Mouse (Mus musculus) urinary bladder, postnatal 4 days (tissue): ENCODE results near the gene Ank.

Experiments
- DNase-seq, 2 experiments: peaks; one replicate each; pipeline ENCODE4 v3.0.0; 2021 to 2022; ENCODE audit warnings: low spot score in 2 of 2

The Ank gene

DNA sequence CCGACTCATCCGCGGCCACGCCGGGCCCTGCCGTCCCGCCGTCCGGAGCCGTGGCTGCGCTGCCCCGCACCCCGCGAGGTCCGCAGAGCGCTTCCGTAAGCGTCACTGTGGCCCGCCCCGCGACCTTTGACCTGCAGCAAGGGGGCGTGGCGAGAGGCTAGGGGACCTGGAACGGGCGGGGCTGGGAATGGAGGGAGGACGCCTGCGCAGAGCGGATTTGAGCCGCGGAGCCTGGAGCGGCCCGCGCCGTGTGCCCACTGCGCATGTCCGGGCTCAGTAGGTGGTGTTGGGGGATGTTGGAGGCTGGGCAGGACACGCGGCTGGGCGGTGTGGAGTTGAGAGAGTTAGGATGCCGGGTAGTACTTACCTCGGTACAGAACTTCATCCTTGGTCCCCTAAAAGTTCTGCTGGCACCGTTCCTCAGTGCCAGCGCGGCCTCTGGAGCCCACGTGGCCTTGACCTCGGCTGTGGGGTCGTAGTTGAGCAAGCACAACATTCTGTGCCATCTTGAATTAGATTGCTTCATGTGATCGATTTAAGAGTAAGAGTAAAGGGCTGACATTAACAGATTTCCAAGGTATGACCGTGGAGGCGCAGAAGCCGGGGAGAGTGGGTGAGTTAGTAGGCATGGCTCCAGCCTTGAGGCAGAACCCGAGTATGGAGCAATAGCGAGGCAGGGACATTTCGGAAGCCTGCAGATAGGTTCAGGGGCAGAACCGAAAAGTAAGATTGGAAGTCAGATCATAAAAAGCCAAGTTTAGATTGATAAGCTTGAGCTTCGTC, 164.3 kb downstream of the Ank start, which contains the start of gene Otulin:
Gene Otulin (minus strand): TSS at position 93 of the 783 bp plus-strand sequence.
- peak; percentile 97 to 99 for DNase-seq

DNA sequence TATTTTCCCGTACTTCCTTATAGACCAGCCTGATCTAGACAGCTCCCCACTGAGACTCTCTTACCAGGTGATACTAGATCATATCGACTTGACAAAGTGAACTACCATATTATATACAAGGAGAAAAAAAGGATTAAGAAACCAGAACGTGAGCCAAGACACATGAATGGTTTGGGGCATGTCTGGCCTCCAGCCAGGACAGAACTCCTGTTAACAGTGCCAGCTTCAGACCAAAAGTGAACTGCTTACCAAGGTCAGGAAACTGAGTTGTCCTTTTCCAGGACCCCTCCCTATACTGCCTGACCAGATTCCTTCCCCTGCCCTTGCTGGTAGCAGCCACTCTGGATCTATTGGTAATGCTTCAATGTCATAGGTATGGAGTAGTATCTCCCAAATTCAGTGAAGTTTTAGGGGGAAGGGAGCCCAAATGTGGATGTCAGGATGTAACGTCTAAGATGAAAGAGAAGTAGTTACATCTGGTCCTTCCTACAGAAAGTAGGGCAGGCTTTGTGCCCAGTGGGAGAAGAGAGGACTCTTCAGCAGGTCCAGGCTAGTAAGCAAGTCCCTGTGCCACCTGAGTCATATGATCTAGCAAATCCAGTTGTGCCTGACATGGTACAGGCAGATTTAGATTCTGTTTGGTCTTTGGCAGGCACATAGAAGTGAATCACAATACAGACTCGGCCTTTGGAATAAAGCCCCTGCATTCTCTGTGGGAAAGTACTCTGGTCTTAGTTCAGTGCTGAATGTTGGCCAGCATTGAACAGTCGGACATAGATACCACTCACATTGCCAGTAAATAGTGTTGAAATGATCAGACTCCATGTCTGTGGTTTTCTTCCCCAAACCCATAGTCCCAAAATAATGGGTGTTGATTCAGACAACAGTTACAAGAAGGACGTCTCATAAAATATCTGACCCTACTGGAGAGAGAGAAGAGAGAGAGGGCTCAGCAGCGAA, 167.7 kb downstream of the Ank start:
- no peak for DNase-seq

DNA sequence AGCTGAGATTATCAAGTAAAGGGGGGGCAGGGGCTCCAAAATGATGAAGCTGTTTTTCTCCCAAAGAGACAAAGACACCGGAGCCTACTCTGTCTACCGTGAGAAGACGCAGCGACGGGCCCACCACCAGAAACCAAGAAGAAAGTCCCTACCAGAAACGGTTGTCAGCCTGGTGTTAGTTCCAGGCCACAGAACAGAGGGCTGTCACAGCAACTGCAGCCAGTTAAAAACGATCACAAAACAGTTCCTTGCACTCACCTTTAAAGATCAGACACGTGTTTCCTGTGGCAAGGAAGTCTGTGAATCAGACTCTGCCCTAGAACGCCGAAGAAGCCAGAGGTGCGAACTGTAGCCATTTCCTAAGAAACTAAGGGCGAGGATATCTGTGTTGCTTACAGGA, 174.7 kb downstream of the Ank start:
- no peak for DNase-seq

- no peak for DNase-seq
These were observed 176.4 kb downstream of the Ank start for GRCm38 (mm10) chr15:27642895-27643294.
